Mouse (Mus musculus) urinary bladder, postnatal 4 days (tissue): ENCODE measurements around the gene Larp1b.
"Not testable (repeated sequence)": the region's sequence is repeated elsewhere in the genome, so short reads cannot be mapped to it uniquely, and the experiment has no call there.

Experiments used
- DNase-seq, 2 experiments: peaks; one replicate each; pipeline ENCODE4 v3.0.0; 2021 to 2022; ENCODE audit warnings: low spot score in 2 of 2

Larp1b gene

GRCm38 (mm10) chr3:40949170-40949902, at the start of gene Larp1b:
Larp1b (plus strand) TSS chr3:40949828.
- DNase-seq, result peak; percentile 98 to 100

- DNase-seq, result not testable (repeated sequence)
Measured at GRCm38 (mm10) chr3:40902443-40902842, 47.2 kb upstream of the Larp1b start, which contains the start of gene 1700034I23Rik. 1700034I23Rik (minus strand) TSS chr3:40902543.

- DNase-seq, result no peak
Measured at GRCm38 (mm10) chr3:40938189-40938588, 11.4 kb upstream of the Larp1b start.

- DNase-seq, result no peak
Measured at GRCm38 (mm10) chr3:40938592-40938991, 11.0 kb upstream of the Larp1b start.

GRCm38 (mm10) chr3:40939019-40939418, 10.6 kb upstream of the Larp1b start:
- DNase-seq, result no peak

GRCm38 (mm10) chr3:40949903-40950600, 424 bp downstream of the Larp1b start:
- peak; percentile 22 to 59 for DNase-seq

GRCm38 (mm10) chr3:40950601-40951201, 1.1 kb downstream of the Larp1b start:
- DNase-seq, result peak; percentile 34 to 60

- no peak for DNase-seq
Measured at GRCm38 (mm10) chr3:40951365-40951764, 1.7 kb downstream of the Larp1b start.

- DNase-seq, result no peak
Measured at GRCm38 (mm10) chr3:40952606-40953005, 3.0 kb downstream of the Larp1b start.

GRCm38 (mm10) chr3:40954792-40955191, 5.2 kb downstream of the Larp1b start:
- DNase-seq, result no peak

GRCm38 (mm10) chr3:40958831-40959230, 9.2 kb downstream of the Larp1b start:
- DNase-seq, result no peak

GRCm38 (mm10) chr3:40980758-40981157, 31.1 kb downstream of the Larp1b start:
- no peak for DNase-seq

GRCm38 (mm10) chr3:40987539-40987938, 37.9 kb downstream of the Larp1b start:
- DNase-seq, result no peak

GRCm38 (mm10) chr3:40988722-40989121, 39.1 kb downstream of the Larp1b start:
- DNase-seq, result no peak

- no peak for DNase-seq
Measured at GRCm38 (mm10) chr3:40991541-40991940, 41.9 kb downstream of the Larp1b start.

GRCm38 (mm10) chr3:40995161-40995560, 45.5 kb downstream of the Larp1b start:
- no peak for DNase-seq

GRCm38 (mm10) chr3:41009315-41009714, 59.7 kb downstream of the Larp1b start:
- DNase-seq, result no peak

- no peak for DNase-seq
Measured at GRCm38 (mm10) chr3:41009990-41010389, 60.4 kb downstream of the Larp1b start.

- DNase-seq, result no peak
Measured at GRCm38 (mm10) chr3:41010701-41011100, 61.1 kb downstream of the Larp1b start.

- DNase-seq, result no peak
Measured at GRCm38 (mm10) chr3:41012451-41012850, 62.8 kb downstream of the Larp1b start.

GRCm38 (mm10) chr3:41014946-41015345, 65.3 kb downstream of the Larp1b start:
- no peak for DNase-seq

- DNase-seq, result no peak
Measured at GRCm38 (mm10) chr3:41018022-41018608, 68.5 kb downstream of the Larp1b start.
